Mouse (Mus musculus) hindbrain, embryonic 16.5 days (tissue): ENCODE results near the gene Tcf19. TPM values are rescaled to one million over a fixed set of nuclear protein-coding genes. Genes with fewer than 3 reads are reported as not detected.
A peak's percentile ranks its signal among the peaks of the same experiment; 100 is the strongest.

Source experiments
- ATAC-seq: fragments of 200-750 bp; cut with Nextera tagmentation; 2 replicates; pipeline ENCODE4 v1.8.0; 2017; ENCODE audit warnings: moderate TSS enrichment, moderate library complexity
- H3K27ac ChIP-seq: fragments of 300-500 bp; sonication (generic); 2 replicates; pipeline ENCODE4 v1.5.1; 2014; ENCODE audit warnings: low read depth, mild to moderate bottlenecking, control low read depth, low read length, moderate library complexity
- H3K27me3 ChIP-seq: fragments of 300-500 bp; sonication (generic); replicated peaks from 2 replicates; pipeline ENCODE4 v1.6.1; 2014; ENCODE audit warnings: low read length; ENCODE audit not compliant: control insufficient read depth, insufficient read depth
- H3K36me3 ChIP-seq: fragments of 300-500 bp; sonication (generic); 2 replicates; pipeline ENCODE4 v1.6.1; 2014; ENCODE audit warnings: mild to moderate bottlenecking, low read length, moderate library complexity, mixed read lengths; ENCODE audit not compliant: control insufficient read depth, insufficient read depth
- H3K4me1 ChIP-seq: fragments of 300-500 bp; sonication (generic); 2 replicates; pipeline ENCODE4 v1.6.1; 2014; ENCODE audit warnings: low read depth, low read length; ENCODE audit not compliant: control insufficient read depth, insufficient read depth
- H3K4me2 ChIP-seq: fragments of 300-500 bp; sonication (generic); 2 replicates; pipeline ENCODE4 v1.6.1; 2014; ENCODE audit warnings: mild to moderate bottlenecking, low read length, control low read depth, moderate library complexity
- H3K4me3 ChIP-seq: fragments of 300-500 bp; sonication (generic); 2 replicates; pipeline ENCODE4 v1.5.1; 2014; ENCODE audit warnings: mild to moderate bottlenecking, low read length, control low read depth, moderate library complexity
- H3K9ac ChIP-seq: fragments of 300-500 bp; sonication (generic); 2 replicates; pipeline ENCODE4 v1.6.1; 2014; ENCODE audit warnings: low read depth, mild to moderate bottlenecking, control low read depth, low read length, moderate library complexity
- H3K9me3 ChIP-seq: fragments of 300-500 bp; sonication (generic); 2 replicates; pipeline ENCODE4 v1.6.1; 2014; ENCODE audit warnings: mild to moderate bottlenecking, low read length, moderate library complexity; ENCODE audit not compliant: control insufficient read depth
- WGBS: fragments of 180-500 bp; shearing (Covaris S2); extraction: QIAGEN DNeasy Blood & Tissue Kit; methylation state at CpG from one replicate; pipeline ENCODE4 v1.1.7; 2014; 5-methylcytosine and 5-hydroxymethylcytosine counted together
- polyA plus RNA-seq: library from polyadenylated mRNA; unstranded; fragments of >200 nt; fragmentation: Nextera tagmentation; extraction: Ambion mirVana; gene quantifications from 2 replicates; pipeline ENCODE4 v1.2.1, GENCODE M21; 2015

Tcf19 gene
- polyA plus RNA-seq, 1 experiment from 2014 or later: 16.4 TPM

GRCm38 (mm10) chr17:35550143-35550494 lies 33.5 kb upstream of the Tcf19 start:
- H3K27ac ChIP-seq: no peak overlapping the region
- WGBS: 96% methylated on average over 4 of the region's 4 CpGs

DNA sequence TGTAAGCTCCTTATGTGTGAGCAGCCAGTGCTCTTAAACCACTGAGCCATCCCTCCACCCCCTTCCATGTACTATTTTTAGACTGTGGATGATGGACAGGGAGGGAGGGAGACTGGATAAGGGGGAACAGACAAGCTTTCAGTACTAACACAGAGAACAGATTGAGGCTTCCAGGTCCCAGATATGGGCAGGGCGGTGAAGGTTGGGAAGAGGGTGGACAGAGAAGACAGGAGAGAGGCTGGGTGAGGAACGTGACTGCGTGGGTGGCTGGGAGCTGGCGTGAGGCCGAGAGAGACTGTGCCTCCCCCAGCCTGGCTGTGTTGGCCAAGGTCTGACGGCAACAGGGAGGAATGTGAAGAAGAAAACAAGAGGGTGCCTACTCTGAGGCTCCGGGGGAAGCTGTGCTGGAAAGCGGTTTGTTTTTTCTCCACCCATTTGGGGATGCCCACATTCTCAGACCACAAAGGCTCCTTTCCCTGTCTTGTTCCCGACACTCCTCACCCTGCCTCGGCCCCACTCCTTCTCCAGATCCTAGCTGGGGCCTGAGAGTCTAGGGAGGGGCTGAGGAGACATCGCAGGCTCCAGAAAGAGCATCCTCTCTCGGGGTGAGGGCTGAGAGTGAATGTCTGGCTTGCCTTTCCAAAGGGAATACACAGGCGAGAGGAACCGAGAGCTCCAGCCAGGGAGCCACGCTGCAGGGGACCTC lies 33.0 kb upstream of the Tcf19 start:
- Histone ChIP-seq H3K9me3 (no peaks in the 10 kb centered on the region), H3K36me3 (no peaks in the 10 kb centered on the region), H3K4me1 (no peaks in the 10 kb centered on the region), H3K27me3 (no peaks in the 10 kb centered on the region), H3K4me2 (peak overlapping the region; percentile 11; the same call in 1 of the 2 replicates), H3K9ac (no peak overlapping the region), H3K4me3 (no peak overlapping the region), H3K27ac (peak overlapping the region; percentile 32; the same call in 1 of the 2 replicates)
- peak; percentile 43; the same call in 1 of the 2 replicates for ATAC-seq
- WGBS: 42% methylated on average over 15 of the region's 15 CpGs

More at GRCm38 (mm10) chr17:35550143-35550494, 33.5 kb upstream of the Tcf19 start:
- Histone ChIP-seq H3K27me3 (no peaks in the 10 kb centered on the region), H3K4me1 (no peaks in the 10 kb centered on the region), H3K9ac (no peak overlapping the region), H3K4me3 (no peak overlapping the region), H3K4me2 (no peak overlapping the region; the same call in 1 of the 2 replicates), H3K36me3 (no peaks in the 10 kb centered on the region), H3K9me3 (no peaks in the 10 kb centered on the region)
- no peak for ATAC-seq

DNA sequence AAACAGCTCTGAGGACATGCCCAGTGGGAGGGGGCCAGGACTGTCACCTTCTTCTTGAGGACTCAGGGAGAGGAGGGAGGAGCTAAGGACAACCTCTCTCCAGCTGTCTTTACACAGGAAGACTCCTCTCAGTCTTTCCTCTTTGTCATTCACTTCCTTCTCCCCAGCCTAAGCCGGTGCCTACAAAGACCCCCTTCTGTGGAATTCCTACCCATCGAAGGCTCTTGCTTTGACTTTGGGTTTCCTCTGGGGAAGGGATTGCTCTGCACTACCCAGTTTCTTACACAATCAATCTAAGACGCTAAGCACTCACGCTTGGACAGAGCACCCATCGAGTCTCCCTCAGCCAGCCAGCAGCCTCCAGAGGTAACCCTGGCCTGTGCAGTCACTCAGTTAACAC lies 32.0 kb upstream of the Tcf19 start:
- ATAC-seq: no peak
- WGBS: 23% methylated on average over 5 of the region's 5 CpGs
- H3K4me3 ChIP-seq: no peak overlapping the region
- H3K9ac ChIP-seq: no peak overlapping the region
- no peaks in the 10 kb centered on the region for H3K36me3 ChIP-seq
- no peaks in the 10 kb centered on the region for H3K9me3 ChIP-seq
- no peaks in the 10 kb centered on the region for H3K27me3 ChIP-seq
- no peak overlapping the region for H3K27ac ChIP-seq
- no peaks in the 10 kb centered on the region for H3K4me1 ChIP-seq
- no peak overlapping the region for H3K4me2 ChIP-seq

DNA sequence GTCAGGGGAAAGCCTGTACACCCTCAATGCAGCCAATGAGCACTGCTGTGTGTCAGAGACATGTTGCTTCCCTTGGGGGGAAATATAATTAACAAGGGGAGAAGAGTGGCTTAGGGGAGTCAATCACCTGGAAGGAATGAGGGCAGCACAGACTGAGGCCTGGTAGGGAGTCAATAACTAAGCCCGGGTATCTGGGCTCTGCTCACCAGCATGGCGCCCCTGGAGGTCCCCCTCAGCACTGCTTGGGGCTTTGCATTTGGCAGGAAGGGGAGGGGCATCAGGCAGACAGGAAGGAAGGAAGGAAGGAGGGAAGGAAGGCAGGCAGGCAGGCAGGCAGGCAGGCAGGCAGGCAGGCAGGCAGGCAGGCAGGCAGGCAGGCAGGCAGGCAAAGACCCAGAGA lies 30.8 kb upstream of the Tcf19 start:
- Histone ChIP-seq H3K27me3 (no peaks in the 10 kb centered on the region), H3K36me3 (no peaks in the 10 kb centered on the region), H3K9me3 (no peaks in the 10 kb centered on the region), H3K4me3 (no peak overlapping the region), H3K27ac (no peak overlapping the region), H3K4me2 (no peak overlapping the region), H3K9ac (no peak overlapping the region), H3K4me1 (0 out of 2 replicates have a peak, but pooled peaks cover 3% of the 10 kb centered on the region)
- ATAC-seq: no peak
- WGBS: 44% methylated on average over 2 of the region's 2 CpGs

GRCm38 (mm10) chr17:35544680-35545079 lies 28.1 kb upstream of the Tcf19 start:
- 0 out of 2 replicates have a peak, but pooled peaks have one; percentile 40 for ATAC-seq
- Histone ChIP-seq H3K9me3 (no peaks in the 10 kb centered on the region), H3K27me3 (no peaks in the 10 kb centered on the region), H3K27ac (no peak overlapping the region), H3K4me3 (no peak overlapping the region), H3K36me3 (no peaks in the 10 kb centered on the region), H3K4me2 (no peak overlapping the region), H3K9ac (no peak overlapping the region), H3K4me1 (0 out of 2 replicates have a peak, but pooled peaks cover 3% of the 10 kb centered on the region)
- 36% methylated on average over 6 of the region's 6 CpGs for WGBS

- Histone ChIP-seq H3K4me3 (no peak overlapping the region), H3K27ac (no peak overlapping the region), H3K9ac (no peak overlapping the region), H3K9me3 (no peaks in the 10 kb centered on the region), H3K4me1 (0 out of 2 replicates have a peak, but pooled peaks cover 3% of the 10 kb centered on the region), H3K36me3 (no peaks in the 10 kb centered on the region), H3K27me3 (no peaks in the 10 kb centered on the region), H3K4me2 (no peak overlapping the region)
- 71% methylated on average over 6 of the region's 6 CpGs for WGBS
- ATAC-seq: no peak
Observed at GRCm38 (mm10) chr17:35544001-35544400, 27.4 kb upstream of the Tcf19 start.

- WGBS: 13% methylated on average over 14 of the region's 14 CpGs
- 0 out of 2 replicates have a peak, but pooled peaks cover 3% of the 10 kb centered on the region for H3K4me1 ChIP-seq
- no peaks in the 10 kb centered on the region for H3K9me3 ChIP-seq
- H3K27ac ChIP-seq: no peak overlapping the region
- H3K4me2 ChIP-seq: peak overlapping the region; percentile 30
- peak; percentile 51 for ATAC-seq
- H3K4me3 ChIP-seq: no peak overlapping the region
- H3K36me3 ChIP-seq: no peaks in the 10 kb centered on the region
- no peaks in the 10 kb centered on the region for H3K27me3 ChIP-seq
- no peak overlapping the region for H3K9ac ChIP-seq
Observed at GRCm38 (mm10) chr17:35543412-35543861, 26.8 kb upstream of the Tcf19 start.

DNA sequence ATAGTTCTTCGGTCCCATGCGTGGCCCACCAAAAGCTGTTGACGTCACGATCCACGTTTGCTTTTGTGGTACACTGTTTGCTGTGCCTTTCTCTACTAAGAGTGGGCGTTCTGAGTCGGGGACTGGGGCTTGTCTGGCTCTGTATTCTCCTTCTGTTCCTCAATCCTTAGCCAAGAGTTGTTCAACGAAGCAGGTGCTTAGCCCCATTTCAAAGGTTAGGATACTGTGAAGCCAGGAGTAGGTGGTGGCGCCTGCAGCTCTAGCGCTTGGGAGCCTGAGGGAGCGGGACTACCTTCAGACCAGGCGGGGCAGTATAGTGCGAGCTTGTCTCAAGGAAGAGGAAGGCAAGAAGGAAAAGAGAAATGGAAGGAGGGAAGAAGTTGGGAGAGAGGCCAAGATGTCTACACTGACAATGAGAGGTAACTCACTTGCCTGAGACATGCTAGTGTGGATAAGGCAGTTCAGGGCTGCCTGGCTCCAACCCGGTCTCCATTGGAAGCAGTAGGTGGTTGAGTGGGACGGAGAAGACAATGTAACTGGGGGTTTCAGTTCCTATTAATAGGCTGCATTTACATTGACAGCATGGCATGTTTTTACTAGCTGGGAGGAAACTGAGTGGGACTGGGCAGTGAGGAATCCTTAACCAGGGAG lies 26.3 kb upstream of the Tcf19 start:
- no peaks in the 10 kb centered on the region for H3K27me3 ChIP-seq
- ATAC-seq: 0 out of 2 replicates have a peak, but pooled peaks have one; percentile 3
- peak overlapping the region; percentile 30; the same call in 1 of the 2 replicates for H3K4me2 ChIP-seq
- no peak overlapping the region for H3K9ac ChIP-seq
- no peaks in the 10 kb centered on the region for H3K36me3 ChIP-seq
- WGBS: 72% methylated on average over 15 of the region's 15 CpGs
- H3K4me1 ChIP-seq: 0 out of 2 replicates have a peak, but pooled peaks cover 3% of the 10 kb centered on the region
- H3K4me3 ChIP-seq: no peak overlapping the region
- no peak overlapping the region for H3K27ac ChIP-seq
- H3K9me3 ChIP-seq: no peaks in the 10 kb centered on the region

DNA sequence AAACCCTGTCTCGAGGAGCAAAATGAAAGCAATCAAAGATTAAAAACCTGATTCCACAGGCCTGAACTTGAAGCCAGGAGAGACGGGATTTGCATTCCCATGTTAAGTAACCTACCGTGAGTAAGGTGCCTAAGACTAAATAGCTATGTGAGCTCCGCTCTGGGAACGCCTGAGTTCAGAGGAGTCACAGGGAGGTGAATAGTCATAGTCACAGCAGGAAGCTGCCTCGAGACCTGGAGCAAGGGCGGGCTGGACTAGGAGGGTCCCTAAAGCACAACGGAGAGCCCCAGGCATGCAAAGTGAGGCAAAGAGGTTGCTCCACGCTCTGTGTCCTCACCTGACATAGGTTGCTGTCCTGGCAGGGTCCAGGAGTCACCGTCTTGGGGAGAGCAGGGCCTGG lies 22.9 kb upstream of the Tcf19 start:
- H3K4me1 ChIP-seq: 0 out of 2 replicates have a peak, but pooled peaks cover 3% of the 10 kb centered on the region

More for the DNA sequence above, 22.9 kb upstream of the Tcf19 start:
- Histone ChIP-seq H3K4me2 (no peak overlapping the region), H3K4me3 (no peak overlapping the region), H3K27me3 (no peaks in the 10 kb centered on the region), H3K9me3 (no peaks in the 10 kb centered on the region), H3K27ac (no peak overlapping the region), H3K36me3 (no peaks in the 10 kb centered on the region), H3K9ac (no peak overlapping the region)
- WGBS: 60% methylated on average over 10 of the region's 10 CpGs
- no peak for ATAC-seq
